Mouse (Mus musculus) induced T-regulatory cell, adult 2 months (primary cell): ENCODE data around the gene Acot1.
"Not testable (repeated sequence)": the region's sequence is repeated elsewhere in the genome, so short reads cannot be mapped to it uniquely, and the experiment has no call there.

Experiments used
- DNase-seq: peaks from one replicate; pipeline ENCODE4 v3.0.0-alpha.2; 2012; ENCODE audit warnings: low read depth

The Acot1 gene

GRCm38 (mm10) chr12:84022266-84022665, 13.0 kb downstream of the Acot1 start:
- DNase-seq: not testable (repeated sequence)

- no peak for DNase-seq
Observed at GRCm38 (mm10) chr12:84023052-84023745, 13.9 kb downstream of the Acot1 start.

GRCm38 (mm10) chr12:84025888-84026287, 16.6 kb downstream of the Acot1 start:
- DNase-seq: peak; percentile 51

- not testable (repeated sequence) for DNase-seq
Observed at GRCm38 (mm10) chr12:84028328-84028727, 19.0 kb downstream of the Acot1 start.

GRCm38 (mm10) chr12:84029043-84029442, 19.8 kb downstream of the Acot1 start:
- DNase-seq: not testable (repeated sequence)

- DNase-seq: peak; percentile 85
Observed at GRCm38 (mm10) chr12:84030659-84031332, 21.5 kb downstream of the Acot1 start.

- DNase-seq: no peak
Observed at GRCm38 (mm10) chr12:84032854-84033253, 23.6 kb downstream of the Acot1 start.

- not testable (repeated sequence) for DNase-seq
Observed at GRCm38 (mm10) chr12:84033302-84033701, 24.0 kb downstream of the Acot1 start.

- DNase-seq: no peak
Observed at GRCm38 (mm10) chr12:84034108-84034507, 24.8 kb downstream of the Acot1 start.

GRCm38 (mm10) chr12:84038241-84038640, 29.0 kb downstream of the Acot1 start, which contains the start of gene Acot4:
Acot4 (plus strand) TSS chr12:84038379.
- peak; percentile 16 for DNase-seq

GRCm38 (mm10) chr12:84038691-84039111, 29.4 kb downstream of the Acot1 start, which contains the start of gene Gm49366:
Gm49366 (plus strand) TSS chr12:84038935.
- DNase-seq: peak; percentile 25

GRCm38 (mm10) chr12:84042248-84042647, 33.0 kb downstream of the Acot1 start:
- DNase-seq: no peak

- no peak for DNase-seq
Observed at GRCm38 (mm10) chr12:84044045-84044444, 34.8 kb downstream of the Acot1 start.

- no peak for DNase-seq
Observed at GRCm38 (mm10) chr12:84046906-84047305, 37.6 kb downstream of the Acot1 start.

- not testable (repeated sequence) for DNase-seq
Observed at GRCm38 (mm10) chr12:84050744-84051143, 41.5 kb downstream of the Acot1 start.

- no peak for DNase-seq
Observed at GRCm38 (mm10) chr12:84051937-84052474, 42.7 kb downstream of the Acot1 start, which contains the start of gene Acot3. Acot3 (plus strand) TSS chr12:84052144.

- no peak for DNase-seq
Observed at GRCm38 (mm10) chr12:84052609-84053008, 43.3 kb downstream of the Acot1 start.

- no peak for DNase-seq
Observed at GRCm38 (mm10) chr12:84053173-84053572, 43.9 kb downstream of the Acot1 start.

- DNase-seq: no peak
Observed at GRCm38 (mm10) chr12:84053679-84054391, 44.5 kb downstream of the Acot1 start.

GRCm38 (mm10) chr12:84060946-84061345, 51.7 kb downstream of the Acot1 start:
- DNase-seq: peak; percentile 68

- DNase-seq: no peak
Observed at GRCm38 (mm10) chr12:84062336-84062735, 53.0 kb downstream of the Acot1 start.

- DNase-seq: peak; percentile 34
Observed at GRCm38 (mm10) chr12:84063228-84063627, 53.9 kb downstream of the Acot1 start.
